Mouse (Mus musculus): ENCODE data around the gene Grb14. TPM values are rescaled to one million over a fixed set of nuclear protein-coding genes. Genes with fewer than 3 reads are reported as not detected.

Grb14 gene
- 10 to 100 TPM; 23.1 to 25.4 TPM for total RNA-seq (2021)

- intact Hi-C loops (cut with DNase I) = loop anchor here (5.0 kb wide), 3 partner anchors 47 to 97 kb away; no protein-coding TSS in a partner anchor
- no peak for DNase-seq (ENCODE audit: low spot score in 2 of 2)
These were observed at the start of gene Grb14 for GRCm38 (mm10) chr2:65024887-65025286. Gene Grb14, minus strand, starts transcription at chr2:65024987.

DNA sequence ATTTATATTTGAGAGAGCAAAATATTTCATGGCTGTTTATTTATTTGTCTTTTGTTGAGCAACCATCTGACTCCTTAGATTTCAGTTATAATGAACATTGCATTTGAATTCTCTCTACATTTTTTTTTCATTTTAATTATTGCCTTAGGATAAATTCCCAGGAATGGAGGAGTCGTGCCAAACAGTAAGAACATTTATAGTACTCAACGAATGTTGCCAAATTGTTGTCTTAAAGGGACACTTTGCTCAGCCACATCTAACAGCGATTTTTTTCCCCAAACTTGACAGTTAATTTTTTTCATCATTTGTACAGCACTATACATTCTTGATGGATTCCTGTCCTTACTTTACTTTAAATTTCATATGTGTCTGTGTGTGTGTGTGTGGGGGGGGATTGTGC is 47.4 kb upstream of the Grb14 start:
- DNase-seq (ENCODE audit: low spot score in 2 of 2) = peak in 1 of 2 experiments; percentile 10
- intact Hi-C loops (cut with DNase I) = loop anchor here (5.0 kb wide), 1 partner anchor 50 kb away; the partner anchor contains the start of gene Grb14

GRCm38 (mm10) chr2:65053764-65054163 is 29.0 kb upstream of the Grb14 start:
- no peak for DNase-seq (ENCODE audit: low spot score in 2 of 2)
- intact Hi-C loops (cut with DNase I) = no loop called here

DNA sequence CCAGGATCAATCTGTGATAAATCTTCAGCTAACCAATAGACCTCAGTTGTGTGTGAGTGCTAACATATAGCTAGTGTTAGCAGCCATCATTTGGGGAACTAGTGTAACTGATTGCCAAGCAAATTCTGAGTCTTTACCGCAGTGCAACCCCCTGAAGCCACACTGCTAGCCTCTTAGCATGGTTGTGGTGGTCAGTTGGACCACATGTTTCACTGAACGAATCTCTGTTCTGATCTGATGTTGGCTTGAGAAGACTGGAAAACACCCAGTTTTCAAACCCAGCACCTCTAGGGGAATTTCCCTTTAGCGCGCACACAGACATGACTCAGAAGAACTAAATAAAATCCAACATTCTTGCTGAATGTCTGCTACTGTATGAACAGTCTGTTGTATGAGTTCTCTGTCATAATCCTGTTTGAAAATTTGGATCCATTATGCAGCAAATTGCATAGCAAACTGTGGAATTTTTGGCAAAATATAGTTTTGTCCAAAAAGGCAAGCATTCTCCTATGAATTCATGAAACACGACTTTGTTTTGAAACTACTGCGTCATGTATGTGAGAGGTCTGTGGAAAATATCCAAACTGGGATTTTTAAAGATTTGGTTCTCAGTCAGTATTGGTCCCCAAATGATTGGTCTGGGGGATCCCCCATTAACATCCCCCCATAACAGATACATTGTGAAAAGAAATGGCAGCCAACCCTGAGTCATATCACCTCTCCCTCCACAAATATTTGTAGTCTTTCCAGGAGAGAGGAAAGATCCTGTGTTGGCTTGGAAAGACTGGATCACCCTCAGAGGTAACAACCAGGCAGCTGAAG is 27.6 kb upstream of the Grb14 start:
- intact Hi-C loops (cut with DNase I) = no loop called here

GRCm38 (mm10) chr2:65050776-65051175 is 26.0 kb upstream of the Grb14 start:
- DNase-seq (ENCODE audit: low spot score in 2 of 2) = no peak
- intact Hi-C loops (cut with DNase I) = no loop called here

More for the DNA sequence above, 27.6 kb upstream of the Grb14 start:
- DNase-seq (ENCODE audit: low spot score in 2 of 2) = no peak

- intact Hi-C loops (cut with DNase I) = no loop called here
- DNase-seq (ENCODE audit: low spot score in 2 of 2) = no peak
These were observed 23.6 kb upstream of the Grb14 start for GRCm38 (mm10) chr2:65048234-65049017.

- DNase-seq (ENCODE audit: low spot score in 2 of 2) = no peak
- intact Hi-C loops (cut with DNase I) = no loop called here
These were observed 13.4 kb upstream of the Grb14 start for GRCm38 (mm10) chr2:65038164-65038563.

- intact Hi-C loops (cut with DNase I) = no loop called here
- no peak for DNase-seq (ENCODE audit: low spot score in 2 of 2)
These were observed 12.8 kb upstream of the Grb14 start for GRCm38 (mm10) chr2:65037546-65037945.

DNA sequence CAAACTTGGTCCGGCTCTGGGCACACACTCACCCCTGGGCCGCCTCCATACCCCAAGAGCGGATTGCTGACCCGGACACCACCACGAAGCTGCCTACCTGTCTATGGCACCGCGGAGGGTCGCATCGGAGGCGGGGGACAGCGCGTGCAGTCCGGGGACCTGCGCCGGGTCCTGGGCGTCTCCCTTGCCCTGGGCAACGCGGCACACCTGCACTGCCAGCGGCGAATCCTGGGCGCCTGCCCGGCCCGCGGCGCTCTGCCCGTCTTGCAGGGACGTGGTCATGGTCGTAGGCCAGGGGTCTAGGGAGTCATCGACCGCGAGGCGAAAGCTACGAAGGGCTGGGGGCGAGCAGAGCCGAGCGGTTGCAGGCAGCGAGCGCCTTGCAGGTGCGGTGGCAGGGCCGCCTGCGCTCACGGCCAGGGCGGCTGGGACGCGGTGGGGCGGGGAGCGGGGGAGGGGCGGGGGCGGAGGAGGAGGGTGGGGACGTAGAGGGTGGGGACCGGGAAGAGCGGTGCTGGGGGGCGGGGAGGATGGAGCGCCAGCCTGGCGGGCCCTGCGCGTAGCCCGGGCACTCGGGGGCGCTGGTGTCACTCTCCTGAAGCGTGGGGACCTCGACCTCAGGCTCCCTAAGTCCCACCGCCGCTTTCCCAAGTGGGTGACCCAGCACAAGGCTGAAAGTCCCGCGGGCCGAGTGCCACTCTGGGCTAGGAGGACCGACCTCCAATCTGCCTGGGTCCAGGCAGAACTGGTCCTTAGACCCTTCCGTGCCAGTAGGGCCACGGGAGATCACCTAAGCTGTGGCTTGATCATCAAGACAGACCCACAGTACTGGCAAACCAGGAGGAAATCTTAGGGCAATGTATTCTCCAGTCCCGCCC is 2.2 kb downstream of the Grb14 start:
- intact Hi-C loops (cut with DNase I) = loop anchor here (2.0 to 5.0 kb wide), 4 partner anchors 50 to 314 kb away; no protein-coding TSS in a partner anchor
- peak; percentile 43 to 50 for DNase-seq (ENCODE audit: low spot score in 2 of 2)

DNA sequence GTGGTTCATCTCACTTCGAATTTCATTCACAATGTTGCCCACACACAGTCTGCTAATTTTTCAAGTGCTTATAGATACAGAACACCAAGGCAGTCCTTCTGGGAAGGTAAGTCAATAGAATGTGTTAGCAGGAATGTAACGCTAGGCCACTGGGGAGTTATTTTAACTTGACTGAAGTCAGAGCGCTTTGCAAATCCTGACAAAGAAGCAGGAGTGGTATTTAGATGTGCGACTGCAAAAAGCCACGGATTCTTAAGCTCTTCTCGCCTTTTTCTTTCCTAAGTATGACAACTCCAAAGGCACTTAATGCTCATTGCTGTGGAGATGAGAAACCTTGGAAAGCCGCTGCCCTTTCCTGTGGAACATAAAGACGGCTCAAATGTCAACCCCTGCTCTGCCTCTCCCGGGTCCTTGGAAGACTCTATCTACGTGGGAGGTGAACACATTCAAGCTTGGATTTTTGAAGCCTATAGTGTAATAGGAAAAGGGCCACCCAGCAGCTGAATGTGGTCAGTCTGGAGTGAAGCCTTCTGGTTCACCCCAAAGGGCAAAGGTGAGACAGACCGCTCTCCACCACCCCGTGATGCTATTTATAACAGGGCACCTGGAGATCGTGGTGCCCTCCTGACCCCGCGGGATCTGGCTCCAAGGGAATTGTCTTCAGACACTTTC is 3.0 kb downstream of the Grb14 start:
- DNase-seq (ENCODE audit: low spot score in 2 of 2) = peak; percentile 47 to 77

DNA sequence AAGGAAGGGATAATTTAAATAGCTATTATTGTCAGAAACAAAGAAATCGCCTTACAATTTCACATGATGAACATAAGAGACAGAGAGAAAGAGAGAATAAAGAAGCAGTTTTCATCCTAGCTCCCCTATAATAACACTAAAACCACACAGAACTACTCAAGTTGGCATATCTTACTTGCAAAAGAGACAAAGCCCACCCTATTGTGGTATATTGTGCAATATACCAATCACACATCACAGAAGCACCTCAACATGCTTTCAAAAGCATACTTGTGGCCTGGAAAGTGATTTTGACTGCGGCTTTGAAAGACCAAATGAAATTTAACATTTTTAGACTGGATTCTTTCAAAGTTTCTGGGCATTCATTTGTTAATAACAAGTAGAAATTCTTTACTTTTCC is 7.4 kb downstream of the Grb14 start:
- intact Hi-C loops (cut with DNase I) = no loop called here

More for the DNA sequence above, 3.0 kb downstream of the Grb14 start:
- intact Hi-C loops (cut with DNase I) = loop anchor here (2.0 to 5.0 kb wide), 4 partner anchors 50 to 315 kb away; no protein-coding TSS in a partner anchor

GRCm38 (mm10) chr2:65014552-65014951 is 10.2 kb downstream of the Grb14 start:
- no peak for DNase-seq (ENCODE audit: low spot score in 2 of 2)
- intact Hi-C loops (cut with DNase I) = no loop called here

More for the DNA sequence above, 7.4 kb downstream of the Grb14 start:
- DNase-seq (ENCODE audit: low spot score in 2 of 2) = no peak

- DNase-seq (ENCODE audit: low spot score in 2 of 2) = no peak
- intact Hi-C loops (cut with DNase I) = no loop called here
These were observed 14.7 kb downstream of the Grb14 start for GRCm38 (mm10) chr2:65010105-65010504.

DNA sequence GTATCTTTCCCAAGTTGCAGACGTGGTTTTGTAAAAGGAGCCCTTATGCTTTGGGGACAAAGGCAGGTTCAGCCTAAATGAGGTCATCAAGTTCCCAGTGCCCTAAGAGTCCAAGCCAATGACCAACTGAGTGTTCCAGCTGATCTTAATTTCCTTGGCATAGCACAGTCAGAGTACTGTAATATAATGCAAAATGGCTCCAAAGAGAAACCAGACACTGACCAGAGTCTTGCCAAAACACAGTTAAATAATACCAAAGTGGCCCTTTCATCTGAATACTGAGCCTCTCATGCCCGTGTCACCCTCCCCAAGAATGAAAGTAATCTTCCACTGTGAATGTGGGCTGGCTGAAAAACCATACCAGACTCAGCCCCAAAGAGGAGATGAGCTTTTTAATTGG is 17.4 kb downstream of the Grb14 start:
- intact Hi-C loops (cut with DNase I) = no loop called here
- DNase-seq (ENCODE audit: low spot score in 2 of 2) = no peak

GRCm38 (mm10) chr2:65005044-65005443 is 19.7 kb downstream of the Grb14 start:
- intact Hi-C loops (cut with DNase I) = no loop called here
- no peak for DNase-seq (ENCODE audit: low spot score in 2 of 2)

DNA sequence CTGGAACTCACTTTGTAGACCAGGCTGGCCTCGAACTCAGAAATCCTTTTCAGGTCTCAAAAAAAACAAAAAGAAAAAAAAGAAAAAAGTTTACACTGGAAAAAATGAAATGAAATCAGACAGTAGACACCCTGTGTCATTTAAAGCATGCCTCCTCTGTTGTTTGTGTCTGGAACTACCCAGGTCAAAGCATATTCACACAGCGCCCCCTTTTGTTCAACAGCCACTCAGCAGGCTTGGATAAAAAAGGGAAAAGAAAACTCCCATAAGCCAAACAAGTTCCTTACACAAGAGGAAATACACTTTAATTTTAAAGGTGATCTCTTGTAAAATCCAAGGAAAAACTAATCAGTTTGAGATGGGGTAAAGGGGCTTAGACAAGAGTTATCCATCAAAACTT is 21.4 kb downstream of the Grb14 start:
- peak in 1 of 2 experiments; percentile 35 for DNase-seq (ENCODE audit: low spot score in 2 of 2)
- intact Hi-C loops (cut with DNase I) = no loop called here

- no peak for DNase-seq (ENCODE audit: low spot score in 2 of 2)
- intact Hi-C loops (cut with DNase I) = no loop called here
These were observed 22.2 kb downstream of the Grb14 start for GRCm38 (mm10) chr2:65002631-65003030.

DNA sequence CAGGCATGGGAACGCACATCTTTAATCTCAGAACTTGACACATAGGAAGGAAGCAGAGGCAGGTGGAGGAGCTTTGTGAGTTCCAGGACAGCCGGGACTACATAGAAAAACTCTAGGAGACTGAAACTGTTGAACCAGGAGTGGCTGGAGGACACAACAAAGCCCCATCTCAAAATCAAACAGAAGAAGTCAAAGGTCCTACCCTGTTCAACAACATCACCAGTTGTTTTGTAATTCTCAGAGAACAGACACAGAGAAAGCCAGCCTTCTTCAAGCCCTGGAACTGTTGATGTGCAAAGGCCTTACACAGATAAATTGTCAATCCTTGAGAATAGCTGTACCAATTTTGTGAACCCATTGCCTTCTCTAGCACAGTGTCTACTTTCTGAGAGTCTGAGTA is 29.7 kb downstream of the Grb14 start:
- intact Hi-C loops (cut with DNase I) = no loop called here
- DNase-seq (ENCODE audit: low spot score in 2 of 2) = no peak
